Mouse (Mus musculus) hindbrain, embryonic 10.5 days (tissue): ENCODE measurements around the gene Nphs2. TPM values are rescaled to one million over a fixed set of nuclear protein-coding genes. Genes with fewer than 3 reads are reported as not detected.
"Not testable (repeated sequence)": the region's sequence is repeated elsewhere in the genome, so short reads cannot be mapped to it uniquely, and the experiment has no call there.

Experiments used
- DNase-seq: peaks from one replicate; pipeline ENCODE4 v3.0.0-alpha.2; 2017; ENCODE audit warnings: low spot score
- H3K27ac ChIP-seq: fragments of 300-500 bp; sonication (generic); 2 replicates; pipeline ENCODE4 v1.5.1; 2016; ENCODE audit warnings: mild to moderate bottlenecking, moderate library complexity
- H3K27me3 ChIP-seq: fragments of 300-500 bp; sonication (generic); 2 replicates; pipeline ENCODE4 v1.6.1; 2016; ENCODE audit warnings: mild to moderate bottlenecking; ENCODE audit not compliant: poor library complexity, insufficient read depth, severe bottlenecking
- H3K36me3 ChIP-seq: fragments of 300-500 bp; sonication (generic); 2 replicates; pipeline ENCODE4 v1.6.1; 2016; ENCODE audit warnings: mild to moderate bottlenecking, moderate library complexity
- H3K4me1 ChIP-seq: fragments of 300-500 bp; sonication (generic); replicated peaks from 2 replicates; pipeline ENCODE4 v1.6.1; 2016; ENCODE audit warnings: mild to moderate bottlenecking
- H3K4me3 ChIP-seq: fragments of 300-500 bp; sonication (generic); 2 replicates; pipeline ENCODE4 v1.5.1; 2016; ENCODE audit warnings: mild to moderate bottlenecking, moderate library complexity
- H3K9me3 ChIP-seq: fragments of 300-500 bp; sonication (generic); 2 replicates; pipeline ENCODE4 v1.6.1; 2016; ENCODE audit warnings: mild to moderate bottlenecking, moderate library complexity
- WGBS: fragments of 180-500 bp; shearing (Covaris S2); methylation state at CpG from one replicate; pipeline ENCODE4 v1.1.7; 2016; 5-methylcytosine and 5-hydroxymethylcytosine counted together
- polyA plus RNA-seq: library from polyadenylated mRNA; unstranded; fragments of >200 nt; fragmentation: Nextera tagmentation; extraction: Ambion mirVana; gene quantifications from 2 replicates; pipeline ENCODE4 v1.2.1, GENCODE M21; 2016

Gene Nphs2
- polyA plus RNA-seq, result not detected in 2 replicates

DNA sequence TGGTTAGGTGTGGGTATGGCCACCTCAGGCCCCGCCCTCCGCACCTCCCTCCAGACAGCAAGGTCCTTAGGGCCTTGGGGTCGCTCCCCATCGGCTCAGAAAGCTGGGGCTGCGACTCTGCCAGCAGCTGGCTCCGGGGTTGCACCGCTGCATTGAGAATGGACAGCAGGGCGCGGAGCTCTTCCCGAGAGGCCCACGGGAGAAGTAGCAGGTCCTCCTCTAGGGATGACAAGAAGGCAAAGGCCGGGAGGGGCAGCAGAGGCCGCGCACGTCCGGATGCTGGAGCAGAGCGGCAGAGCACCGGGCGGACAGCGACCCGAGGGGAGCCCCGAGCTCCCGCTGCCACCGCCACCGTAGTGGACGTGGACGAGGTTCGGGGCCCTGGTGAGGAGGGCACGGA is at the start of gene Nphs2:
Gene Nphs2, plus strand, starts transcription at position 98 of the 400 bp plus-strand sequence.
- Histone ChIP-seq H3K36me3 (no peaks in the 10 kb centered on the region), H3K27me3 (peaks cover 70% of the 10 kb centered on the region), H3K27ac (no peak within 1 kb of the TSS), H3K4me3 (peak within 1 kb of the TSS; percentile 48), H3K4me1 (peaks cover 8% of the 10 kb centered on the region), H3K9me3 (no peaks in the 10 kb centered on the region)
- 2% methylated on average over 29 of the region's 29 CpGs for WGBS
- DNase-seq, result peak; percentile 26

DNA sequence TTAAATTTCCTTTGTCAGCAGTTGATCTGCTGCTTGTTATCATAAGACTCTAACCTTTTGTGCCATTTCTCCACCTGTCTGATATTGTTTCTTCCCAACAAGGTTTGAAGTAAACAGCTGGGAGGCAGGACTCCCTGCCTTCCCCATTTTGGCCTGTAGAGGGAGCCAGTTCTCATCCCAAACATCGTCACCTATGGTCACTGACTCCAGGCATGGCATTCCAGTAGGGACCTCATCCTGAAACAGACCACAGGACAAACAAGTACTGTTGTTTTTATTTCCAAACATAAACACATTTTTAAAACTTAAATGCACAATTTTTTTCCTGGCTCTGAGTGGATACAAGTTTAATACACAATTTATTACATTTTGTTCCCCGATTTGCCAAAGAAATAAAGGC is 47.2 kb upstream of the Nphs2 start:
- Histone ChIP-seq H3K27ac (no peak overlapping the region), H3K27me3 (no peaks in the 10 kb centered on the region), H3K4me1 (no peaks in the 10 kb centered on the region; the same call in 1 of the 2 replicates), H3K36me3 (no peaks in the 10 kb centered on the region), H3K4me3 (no peak overlapping the region), H3K9me3 (no peaks in the 10 kb centered on the region)
- peak; percentile 68 for DNase-seq
- WGBS, result 49% methylated on average over 2 of the region's 2 CpGs

DNA sequence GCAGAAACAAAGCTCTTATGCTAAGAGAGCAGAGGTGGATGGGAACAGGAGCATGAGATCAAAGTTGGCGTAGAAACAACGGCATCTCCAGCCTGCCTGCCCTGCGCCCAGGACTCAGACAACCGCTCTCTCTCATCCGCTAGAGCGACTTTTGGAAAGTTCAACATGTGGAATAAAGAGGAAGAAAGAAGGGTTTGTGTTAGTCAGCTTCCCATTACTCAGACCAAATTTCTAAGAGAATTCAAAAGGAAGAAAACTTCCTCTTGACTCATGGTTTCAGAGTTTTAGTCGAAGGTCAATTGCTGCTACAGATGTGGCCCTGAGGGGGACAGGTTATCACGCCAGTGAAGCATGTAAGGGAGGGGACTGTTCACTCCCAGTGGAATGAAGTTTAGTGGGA is 46.6 kb upstream of the Nphs2 start:
- Histone ChIP-seq H3K4me1 (peaks cover 6% of the 10 kb centered on the region; the same call in 1 of the 2 replicates), H3K36me3 (no peaks in the 10 kb centered on the region), H3K9me3 (no peaks in the 10 kb centered on the region), H3K4me3 (no peak overlapping the region), H3K27me3 (no peaks in the 10 kb centered on the region), H3K27ac (no peak overlapping the region)
- 91% methylated on average over 8 of the region's 8 CpGs for WGBS
- no peak for DNase-seq

DNA sequence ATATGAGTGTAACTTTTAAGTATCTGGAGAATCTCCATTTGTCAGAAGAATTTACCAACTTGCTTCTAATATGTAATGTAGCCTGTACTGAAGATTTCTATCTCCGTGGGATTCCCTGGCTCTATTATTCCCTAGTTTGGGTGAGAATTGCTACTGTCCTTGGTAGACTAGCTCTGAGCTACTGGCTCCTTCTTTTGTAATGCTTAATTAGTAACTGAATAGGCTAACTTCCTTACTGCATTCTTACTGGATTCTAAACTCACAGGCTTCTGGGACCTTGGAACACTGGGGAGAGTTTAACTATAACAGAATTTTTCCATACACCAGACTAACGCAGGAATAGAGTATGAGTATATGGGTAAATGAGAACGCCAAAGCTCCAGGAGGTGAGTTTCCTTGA is 42.0 kb upstream of the Nphs2 start:
- WGBS, result 27% methylated on average over 3 of the region's 3 CpGs
- H3K27me3 ChIP-seq, DNase-seq, H3K27ac ChIP-seq, H3K9me3 ChIP-seq, H3K36me3 ChIP-seq, H3K4me1 ChIP-seq, H3K4me3 ChIP-seq: not testable (repeated sequence)

DNA sequence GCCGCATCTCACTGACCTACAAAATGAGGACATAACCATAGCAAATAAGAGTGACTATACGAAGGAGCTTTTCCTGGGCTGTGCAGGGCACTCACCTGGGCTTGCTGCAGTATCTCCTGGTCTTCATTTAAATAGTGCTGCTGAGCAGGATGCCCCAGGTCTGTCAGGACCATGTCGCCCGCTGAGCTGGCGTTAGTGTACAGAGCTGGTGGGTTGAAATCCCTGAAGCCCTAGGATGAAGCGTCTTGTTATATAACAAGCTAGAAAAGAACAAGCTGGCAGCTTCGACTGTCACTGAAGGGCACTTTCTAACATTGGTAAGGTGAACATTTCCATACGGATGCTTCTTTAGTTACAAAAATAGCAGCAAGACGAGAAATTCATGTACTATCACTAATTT is 40.1 kb upstream of the Nphs2 start:
- Histone ChIP-seq H3K4me1 (peaks cover 9% of the 10 kb centered on the region; the same call in 1 of the 2 replicates), H3K36me3 (no peaks in the 10 kb centered on the region), H3K27ac (no peak overlapping the region), H3K4me3 (no peak overlapping the region), H3K9me3 (no peaks in the 10 kb centered on the region), H3K27me3 (no peaks in the 10 kb centered on the region)
- WGBS, result 84% methylated on average over 9 of the region's 9 CpGs
- no peak for DNase-seq

DNA sequence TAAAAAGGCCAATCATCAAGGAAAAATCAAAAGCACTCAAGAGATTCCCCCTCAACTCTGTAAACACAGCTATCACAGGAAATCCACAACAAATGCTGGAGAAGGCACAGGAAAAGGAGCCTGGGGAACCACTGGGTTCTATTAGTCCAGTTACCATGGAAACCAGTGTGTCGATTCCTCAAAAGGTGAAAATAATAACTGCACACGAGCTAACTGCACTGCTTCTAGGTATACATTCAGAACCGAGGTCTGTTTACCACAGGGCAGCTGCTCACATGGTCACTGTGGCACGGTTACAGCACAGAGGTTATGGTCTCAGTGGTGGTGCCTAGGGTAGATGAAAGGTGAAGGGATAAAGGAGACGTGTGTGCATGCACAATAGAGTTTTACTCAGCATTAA is 38.9 kb upstream of the Nphs2 start:
- Histone ChIP-seq H3K4me1 (peaks cover 9% of the 10 kb centered on the region; the same call in 1 of the 2 replicates), H3K27me3 (no peaks in the 10 kb centered on the region), H3K4me3 (no peak overlapping the region), H3K27ac (no peak overlapping the region), H3K36me3 (no peaks in the 10 kb centered on the region), H3K9me3 (no peaks in the 10 kb centered on the region)
- no peak for DNase-seq
- WGBS, result 68% methylated on average over 5 of the region's 5 CpGs

DNA sequence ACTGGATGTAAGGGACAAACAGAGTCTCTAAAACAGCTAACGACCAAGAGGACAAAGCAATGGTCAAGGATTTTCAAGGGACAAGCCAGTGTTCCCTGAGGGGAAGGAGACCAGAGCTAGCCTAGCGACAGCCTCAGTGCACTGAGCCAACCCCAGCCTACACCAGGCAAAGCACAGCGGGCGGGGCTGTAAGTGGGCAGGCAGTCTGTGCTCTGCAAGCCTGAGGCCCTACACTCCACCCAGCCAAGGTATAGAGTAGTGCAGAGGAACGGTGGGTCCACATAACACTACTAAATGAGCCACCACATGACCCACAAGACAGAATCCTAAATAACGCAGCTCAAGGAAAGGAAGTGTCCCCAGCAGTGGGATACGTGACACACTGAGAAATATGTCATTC is 36.9 kb upstream of the Nphs2 start:
- Histone ChIP-seq H3K9me3 (no peaks in the 10 kb centered on the region), H3K4me1 (peaks cover 7% of the 10 kb centered on the region; the same call in 1 of the 2 replicates), H3K27ac (no peak overlapping the region), H3K4me3 (no peak overlapping the region), H3K27me3 (no peaks in the 10 kb centered on the region), H3K36me3 (no peaks in the 10 kb centered on the region)
- no peak for DNase-seq
- WGBS, result 68% methylated on average over 7 of the region's 7 CpGs

DNA sequence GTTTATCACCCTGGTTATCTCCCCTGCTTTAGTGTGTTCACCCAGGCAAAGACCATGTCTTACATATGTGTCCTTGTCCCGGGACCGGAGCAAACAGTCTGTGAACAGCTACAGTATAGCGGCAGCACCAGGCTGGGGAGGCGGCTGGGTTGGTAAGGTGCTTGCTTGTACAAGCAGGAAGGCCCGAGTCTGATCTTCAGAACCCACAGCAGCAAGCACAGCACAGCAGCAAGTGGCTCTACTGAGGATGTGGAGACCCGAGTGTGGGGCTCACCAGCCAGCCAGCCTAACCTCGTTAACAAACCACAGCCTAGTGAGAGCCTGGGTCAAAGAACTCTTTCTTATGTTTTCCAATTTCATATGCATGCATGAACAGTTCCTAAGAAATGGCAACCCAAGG is 30.4 kb upstream of the Nphs2 start:
- Histone ChIP-seq H3K27ac (no peak overlapping the region), H3K4me1 (no peaks in the 10 kb centered on the region), H3K4me3 (no peak overlapping the region), H3K9me3 (no peaks in the 10 kb centered on the region), H3K36me3 (no peaks in the 10 kb centered on the region), H3K27me3 (no peaks in the 10 kb centered on the region)
- WGBS, result 82% methylated on average over 7 of the region's 7 CpGs
- DNase-seq, result no peak

DNA sequence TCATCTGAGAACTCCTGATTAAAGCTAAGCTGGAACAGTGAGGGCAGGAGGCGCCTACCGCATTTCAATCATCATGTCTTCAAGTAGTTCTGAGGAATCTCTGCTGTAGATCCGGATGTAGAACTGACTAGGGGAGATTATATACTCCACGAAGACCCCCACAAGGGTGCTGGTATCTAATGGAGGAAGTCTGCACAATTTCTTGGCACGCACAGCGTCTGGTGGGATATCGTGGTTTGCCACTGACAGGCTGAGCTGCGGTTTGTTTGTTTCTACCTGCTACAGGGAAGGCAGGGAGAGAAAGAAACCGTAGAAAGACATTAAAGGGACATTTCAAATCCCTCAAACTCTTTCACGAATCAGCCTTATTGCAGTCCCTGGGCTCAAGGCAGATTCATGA is 26.3 kb upstream of the Nphs2 start:
- no peak for DNase-seq
- WGBS, result 77% methylated on average over 10 of the region's 10 CpGs
- Histone ChIP-seq H3K4me3 (no peak overlapping the region), H3K27ac (no peak overlapping the region), H3K36me3 (no peaks in the 10 kb centered on the region), H3K9me3 (no peaks in the 10 kb centered on the region), H3K27me3 (no peaks in the 10 kb centered on the region), H3K4me1 (no peaks in the 10 kb centered on the region)

DNA sequence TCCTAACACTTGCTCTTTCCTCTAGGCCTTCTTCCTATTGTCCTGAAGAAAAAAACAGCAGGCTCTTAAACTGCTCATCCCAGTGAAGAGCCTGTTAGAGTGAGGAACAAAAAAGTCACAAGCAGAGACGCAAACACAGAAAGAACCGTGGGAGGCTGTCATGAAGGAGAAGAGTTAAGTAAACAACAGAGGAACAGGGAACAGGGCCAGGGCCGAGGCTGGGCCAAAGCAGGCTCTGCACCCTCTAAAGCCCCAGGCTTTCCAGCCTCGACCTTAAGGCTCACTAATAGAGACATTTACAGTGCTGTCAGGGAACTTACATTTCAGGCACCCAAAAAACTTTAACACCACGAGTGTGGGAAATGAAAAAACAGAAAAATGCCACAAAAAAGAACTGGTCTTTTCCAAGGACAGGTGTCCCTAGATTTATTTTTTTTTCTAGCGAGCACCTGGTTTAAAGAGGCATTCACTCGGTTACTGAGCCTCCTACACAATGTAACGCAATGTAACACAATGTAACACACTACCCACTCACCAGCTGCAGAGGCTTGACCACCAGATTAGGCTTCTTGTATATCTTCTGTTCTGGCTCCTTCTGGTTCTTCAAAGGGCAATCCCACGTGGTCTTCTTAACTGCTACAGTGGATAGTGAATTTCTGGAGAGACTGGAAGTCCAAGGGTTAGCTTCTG is 25.5 kb upstream of the Nphs2 start:
- DNase-seq, result no peak
- 38% methylated on average over 9 of the region's 9 CpGs for WGBS
- Histone ChIP-seq H3K27ac (no peak overlapping the region), H3K4me1 (no peaks in the 10 kb centered on the region), H3K27me3 (no peaks in the 10 kb centered on the region), H3K4me3 (no peak overlapping the region), H3K36me3 (no peaks in the 10 kb centered on the region), H3K9me3 (no peaks in the 10 kb centered on the region)

DNA sequence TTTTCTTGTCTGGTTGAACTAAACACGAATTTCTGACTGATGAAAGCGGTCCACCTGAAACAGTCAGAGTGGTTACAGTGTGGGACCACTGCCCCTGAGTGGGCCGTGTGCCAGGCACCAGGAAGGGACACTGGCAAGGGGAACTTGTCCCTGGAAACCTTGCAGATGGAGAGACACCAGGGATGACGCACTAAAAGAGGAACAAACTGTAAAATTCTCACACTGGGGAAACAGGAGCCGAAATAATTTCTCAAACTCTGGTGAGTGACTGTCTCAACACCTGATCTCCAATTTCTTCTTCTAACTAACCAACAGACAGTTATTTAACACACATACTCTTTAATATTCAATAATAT is 25.0 kb upstream of the Nphs2 start:
- no peaks in the 10 kb centered on the region for H3K4me1 ChIP-seq
- no peak for DNase-seq
- WGBS, result 85% methylated on average over 5 of the region's 5 CpGs

DNA sequence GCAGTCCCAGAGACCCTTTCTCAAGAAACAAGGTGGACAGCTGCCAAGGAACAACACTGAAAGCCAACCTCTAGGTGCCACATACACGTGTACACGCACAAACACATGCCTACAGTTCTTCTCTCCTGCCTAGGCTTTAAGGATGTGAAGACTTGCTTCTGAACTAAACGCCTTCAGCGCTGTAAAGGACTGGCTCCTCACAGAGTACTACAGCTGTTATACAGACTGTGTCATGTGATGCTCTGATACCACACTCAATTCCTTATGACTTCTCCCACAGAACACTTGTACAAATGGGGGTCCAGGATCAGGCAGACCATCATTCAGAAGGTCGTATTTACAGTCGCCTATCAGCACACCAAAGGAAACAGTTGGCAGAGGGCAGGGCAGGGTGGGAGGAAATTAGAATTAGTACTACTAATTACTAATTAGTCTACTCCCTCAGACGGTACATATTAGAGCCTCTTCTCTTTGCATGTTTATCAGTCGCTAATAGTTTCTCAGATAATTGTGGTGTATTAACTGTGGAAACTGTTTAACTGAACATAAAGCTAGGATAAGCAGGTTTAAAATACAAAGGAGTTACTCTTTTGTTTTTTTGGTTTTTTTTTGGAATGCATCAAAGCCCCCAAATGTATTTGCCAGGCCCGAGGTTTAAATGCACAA is 21.8 kb upstream of the Nphs2 start:
- DNase-seq, result no peak
- H3K4me3 ChIP-seq, result no peak overlapping the region
- no peaks in the 10 kb centered on the region for H3K4me1 ChIP-seq
- 90% methylated on average over 9 of the region's 9 CpGs for WGBS
- H3K36me3 ChIP-seq, result no peaks in the 10 kb centered on the region
- H3K9me3 ChIP-seq, result no peaks in the 10 kb centered on the region
- no peak overlapping the region for H3K27ac ChIP-seq
- H3K27me3 ChIP-seq, result no peaks in the 10 kb centered on the region

More for the DNA sequence above, 25.0 kb upstream of the Nphs2 start:
- H3K4me3 ChIP-seq, result no peak overlapping the region
- no peaks in the 10 kb centered on the region for H3K9me3 ChIP-seq
- no peak overlapping the region for H3K27ac ChIP-seq
- no peaks in the 10 kb centered on the region for H3K36me3 ChIP-seq
- no peaks in the 10 kb centered on the region for H3K27me3 ChIP-seq

DNA sequence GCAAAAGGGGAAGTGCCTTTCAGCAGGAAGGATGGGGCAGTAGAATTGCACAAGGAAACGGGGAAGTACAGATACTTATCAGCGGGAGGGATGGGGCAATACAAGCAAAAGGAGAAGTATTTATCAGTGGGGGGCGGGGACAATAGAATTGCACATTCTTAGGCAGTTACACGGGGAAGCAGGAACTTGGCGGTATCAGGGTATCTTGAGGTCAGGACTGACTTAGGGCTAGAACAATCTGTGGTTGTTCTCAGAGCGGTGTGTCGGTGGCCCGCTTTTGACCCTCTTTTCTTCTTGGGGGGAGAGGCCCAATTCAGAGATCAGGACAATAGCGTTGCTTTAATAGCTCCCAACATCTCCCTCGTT is 21.3 kb upstream of the Nphs2 start:
- not testable (repeated sequence) for H3K9me3 ChIP-seq, DNase-seq, H3K4me3 ChIP-seq, H3K27ac ChIP-seq, H3K4me1 ChIP-seq, H3K36me3 ChIP-seq, H3K27me3 ChIP-seq
- 75% methylated on average over 10 of the region's 10 CpGs for WGBS
